Mouse (Mus musculus) heart, embryonic 14.5 days (tissue): Measurements from ENCODE around the gene Fam222b. TPM values are rescaled to one million over a fixed set of nuclear protein-coding genes. Genes with fewer than 3 reads are reported as not detected.

Experiments
- ATAC-seq: fragments of 200-750 bp; cut with Nextera tagmentation; 2 replicates; pipeline ENCODE4 v1.8.0; 2017; ENCODE audit warnings: low read depth, moderate TSS enrichment; ENCODE audit not compliant: insufficient number of reproducible peaks, insufficient read depth, low FRiP score
- H3K27ac ChIP-seq, 2 experiments: fragments of 200-500 bp in 1 of 2; fragments of 300-500 bp in 1 of 2; sonication (generic) in 1 of 2; replicated peaks in 1 of 2; 2 replicates each; pipeline ENCODE4 v1.5.1; 2012 to 2014; ENCODE audit warnings: low read depth in 2 of 2, low read length in 2 of 2, control low read depth in 1 of 2, mild to moderate bottlenecking in 1 of 2, mixed read lengths in 1 of 2; ENCODE audit not compliant: control insufficient read depth in 1 of 2, insufficient read depth in 1 of 2
- H3K27me3 ChIP-seq: fragments of 300-500 bp; sonication (generic); 2 replicates; pipeline ENCODE4 v1.6.1; 2014; ENCODE audit warnings: mild to moderate bottlenecking, low read length, control low read depth; ENCODE audit not compliant: control insufficient read depth, insufficient read depth
- H3K36me3 ChIP-seq: fragments of 300-500 bp; sonication (generic); 2 replicates; pipeline ENCODE4 v1.6.1; 2014; ENCODE audit warnings: mild to moderate bottlenecking, control low read depth, low read length, mixed read lengths; ENCODE audit not compliant: control insufficient read depth, insufficient read depth
- H3K4me1 ChIP-seq, 2 experiments: fragments of 200-500 bp in 1 of 2; fragments of 300-500 bp in 1 of 2; sonication (generic) in 1 of 2; 2 replicates each; pipeline ENCODE4 v1.6.1; 2012 to 2014; ENCODE audit warnings: low read length in 2 of 2, control low read depth in 1 of 2, mixed read lengths in 1 of 2; ENCODE audit not compliant: control insufficient read depth in 2 of 2, insufficient read depth in 2 of 2
- H3K4me2 ChIP-seq: fragments of 300-500 bp; sonication (generic); 2 replicates; pipeline ENCODE4 v1.6.1; 2014; ENCODE audit warnings: mild to moderate bottlenecking, low read length
- H3K4me3 ChIP-seq, 2 experiments: fragments of 200-500 bp in 1 of 2; fragments of 300-500 bp in 1 of 2; sonication (generic) in 1 of 2; 2 replicates each; pipeline ENCODE4 v1.5.1; 2012 to 2014; ENCODE audit warnings: low read length in 2 of 2, mild to moderate bottlenecking in 2 of 2, control low read depth in 1 of 2, low read depth in 1 of 2, moderate library complexity in 1 of 2; ENCODE audit not compliant: control insufficient read depth in 1 of 2, insufficient read depth in 1 of 2
- H3K9ac ChIP-seq: fragments of 300-500 bp; sonication (generic); 2 replicates; pipeline ENCODE4 v1.6.1; 2014; ENCODE audit warnings: mild to moderate bottlenecking, low read length
- H3K9me3 ChIP-seq: fragments of 300-500 bp; sonication (generic); 2 replicates; pipeline ENCODE4 v1.6.1; 2016; ENCODE audit warnings: low read length, control low read depth; ENCODE audit not compliant: control insufficient read depth
- WGBS: fragments of 180-500 bp; shearing (Covaris S2); extraction: QIAGEN DNeasy Blood & Tissue Kit; methylation state at CpG from one replicate; pipeline ENCODE4 v1.1.7; 2014; 5-methylcytosine and 5-hydroxymethylcytosine counted together
- polyA plus RNA-seq: library from polyadenylated mRNA; unstranded; fragments of >200 nt; fragmentation: Nextera tagmentation; extraction: Ambion mirVana; gene quantifications from 2 replicates; pipeline ENCODE4 v1.2.1, GENCODE M21; 2014

Gene Fam222b
- polyA plus RNA-seq, 1 experiment from 2014 or later: 17.0 TPM

- no peak overlapping the region for H3K9ac ChIP-seq
- no peaks in the 10 kb centered on the region for H3K9me3 ChIP-seq
- H3K36me3 ChIP-seq: no peaks in the 10 kb centered on the region
- ATAC-seq: no peak
- no peak overlapping the region for H3K4me2 ChIP-seq
- WGBS: 34% methylated on average over 2 of the region's 2 CpGs
- no peaks in the 10 kb centered on the region for H3K4me1 ChIP-seq
- no peaks in the 10 kb centered on the region for H3K27me3 ChIP-seq
- no peak overlapping the region for H3K27ac ChIP-seq
- no peak overlapping the region for H3K4me3 ChIP-seq
Observed at GRCm38 (mm10) chr11:78065906-78066305, 28.6 kb upstream of the Fam222b start.

DNA sequence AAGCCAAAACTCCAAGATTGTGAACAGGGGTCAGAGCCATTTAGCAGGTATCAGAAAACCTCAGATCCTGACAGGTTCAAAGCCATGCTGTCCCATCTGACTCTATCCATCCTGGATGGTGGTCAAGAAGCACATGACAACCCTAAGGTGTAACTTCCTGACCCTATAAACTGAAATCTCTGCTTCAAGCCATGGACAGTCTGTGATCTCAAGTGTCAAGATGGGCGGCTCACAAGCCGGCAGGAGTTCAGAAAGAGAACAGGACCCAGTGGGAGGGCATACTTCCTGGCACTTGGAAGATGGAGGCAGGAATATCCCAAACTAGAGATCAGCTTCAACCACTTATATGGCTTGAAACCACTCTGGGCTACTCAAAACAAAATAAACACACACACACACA is 27.8 kb upstream of the Fam222b start:
- Histone ChIP-seq H3K9ac (no peak overlapping the region), H3K4me1 (no peaks in the 10 kb centered on the region), H3K27ac (no peak overlapping the region), H3K36me3 (no peaks in the 10 kb centered on the region), H3K4me3 (no peak overlapping the region), H3K9me3 (no peaks in the 10 kb centered on the region), H3K27me3 (no peaks in the 10 kb centered on the region), H3K4me2 (no peak overlapping the region)
- WGBS: 64% methylated on average over 2 of the region's 2 CpGs
- no peak for ATAC-seq

DNA sequence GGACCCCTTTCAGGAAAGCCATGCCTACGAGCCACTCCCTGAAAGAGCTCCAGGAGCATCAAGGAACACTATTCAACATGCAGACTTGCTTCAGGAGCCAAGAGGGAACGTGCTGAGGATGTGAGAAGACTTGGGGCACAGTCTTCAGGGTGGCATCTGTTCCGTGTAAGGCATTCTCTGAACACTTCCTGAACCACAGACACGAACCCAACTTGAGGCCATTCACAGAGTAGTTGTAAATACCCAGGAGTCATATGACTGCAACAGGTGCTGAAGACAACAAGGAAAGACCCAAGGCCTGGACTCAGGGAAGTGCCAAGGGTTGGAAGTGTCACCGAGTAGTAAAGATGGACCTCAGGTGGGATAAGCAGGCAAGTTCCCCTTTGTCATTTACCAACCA is 26.9 kb upstream of the Fam222b start:
- Histone ChIP-seq H3K9me3 (no peaks in the 10 kb centered on the region), H3K4me2 (no peak overlapping the region), H3K36me3 (peaks cover 6% of the 10 kb centered on the region; the same call in 1 of the 2 replicates), H3K9ac (no peak overlapping the region), H3K4me1 (no peaks in the 10 kb centered on the region), H3K4me3 (no peak overlapping the region), H3K27ac (no peak overlapping the region), H3K27me3 (no peaks in the 10 kb centered on the region)
- no peak for ATAC-seq
- 69% methylated on average over 5 of the region's 5 CpGs for WGBS

DNA sequence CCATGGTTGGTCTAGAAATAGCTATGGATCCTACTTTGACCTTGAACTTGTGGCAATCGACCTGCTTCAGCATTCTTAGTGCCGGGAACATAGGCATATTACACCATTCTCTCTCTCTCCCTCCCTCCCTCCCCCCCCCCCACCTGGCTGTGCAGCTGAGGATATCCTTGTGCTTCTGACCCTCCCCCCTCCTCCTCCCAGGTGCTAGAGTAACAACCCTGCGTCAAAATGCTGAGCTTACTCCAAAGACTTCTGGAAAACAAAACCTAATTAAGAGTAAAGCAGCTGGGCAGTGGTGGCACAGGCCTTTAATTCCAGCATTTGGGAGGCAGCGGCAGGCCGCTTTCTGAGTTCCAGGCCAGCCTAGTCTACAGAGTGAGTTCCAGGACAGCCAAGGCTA is 25.3 kb upstream of the Fam222b start:
- no peaks in the 10 kb centered on the region for H3K4me1 ChIP-seq
- ATAC-seq: no peak
- no peak overlapping the region for H3K4me2 ChIP-seq
- peaks cover 21% of the 10 kb centered on the region for H3K36me3 ChIP-seq
- H3K9me3 ChIP-seq: no peaks in the 10 kb centered on the region
- 76% methylated on average over 5 of the region's 5 CpGs for WGBS
- H3K4me3 ChIP-seq: no peak overlapping the region
- H3K27ac ChIP-seq: no peak overlapping the region
- no peaks in the 10 kb centered on the region for H3K27me3 ChIP-seq
- no peak overlapping the region for H3K9ac ChIP-seq

DNA sequence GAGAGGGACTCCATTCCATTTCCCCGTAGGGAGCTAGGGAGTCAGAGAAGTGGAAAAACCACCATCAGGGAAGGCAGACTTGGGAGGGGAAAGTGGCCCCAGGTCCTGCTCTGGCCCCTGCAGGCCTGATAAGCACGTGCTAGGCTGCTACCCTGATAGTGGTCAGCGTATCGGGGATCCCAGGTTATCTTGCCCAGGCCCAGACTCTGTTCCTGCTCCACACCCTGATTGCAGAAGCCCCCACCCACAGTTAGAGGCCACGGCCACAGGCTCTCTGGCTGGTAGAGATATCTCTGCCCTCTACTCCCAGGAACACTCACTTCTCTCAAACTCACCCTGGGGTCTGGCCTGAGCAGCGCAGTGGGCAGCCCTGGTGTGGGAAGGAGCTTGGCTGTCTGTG is 24.8 kb upstream of the Fam222b start:
- H3K36me3 ChIP-seq: peaks cover 26% of the 10 kb centered on the region
- H3K4me1 ChIP-seq: no peaks in the 10 kb centered on the region
- no peak overlapping the region for H3K4me2 ChIP-seq
- WGBS: 40% methylated on average over 6 of the region's 6 CpGs
- no peak overlapping the region for H3K9ac ChIP-seq
- no peak overlapping the region for H3K4me3 ChIP-seq
- no peaks in the 10 kb centered on the region for H3K9me3 ChIP-seq
- ATAC-seq: no peak
- H3K27me3 ChIP-seq: no peaks in the 10 kb centered on the region
- no peak overlapping the region for H3K27ac ChIP-seq

- 80% methylated on average over 5 of the region's 5 CpGs for WGBS
- Histone ChIP-seq H3K9me3 (no peaks in the 10 kb centered on the region), H3K27me3 (no peaks in the 10 kb centered on the region), H3K4me3 (no peak overlapping the region), H3K36me3 (peaks cover 48% of the 10 kb centered on the region), H3K9ac (no peak overlapping the region), H3K27ac (no peak overlapping the region), H3K4me1 (no peaks in the 10 kb centered on the region), H3K4me2 (no peak overlapping the region)
- ATAC-seq: no peak
Observed at GRCm38 (mm10) chr11:78071938-78072337, 22.5 kb upstream of the Fam222b start.

GRCm38 (mm10) chr11:78072425-78073130 is 21.9 kb upstream of the Fam222b start:
- no peak overlapping the region for H3K4me3 ChIP-seq

More at GRCm38 (mm10) chr11:78072425-78073130, 21.9 kb upstream of the Fam222b start:
- Histone ChIP-seq H3K36me3 (peaks cover 53% of the 10 kb centered on the region), H3K4me1 (no peaks in the 10 kb centered on the region), H3K27me3 (no peaks in the 10 kb centered on the region), H3K27ac (no peak overlapping the region), H3K9me3 (no peaks in the 10 kb centered on the region), H3K9ac (no peak overlapping the region), H3K4me2 (peak overlapping the region; percentile 8; the same call in 1 of the 2 replicates)
- WGBS: 15% methylated on average over 6 of the region's 6 CpGs
- no peak for ATAC-seq
